ENCODE assay signal across 8 mouse cellular contexts in the genomic region with DNA sequence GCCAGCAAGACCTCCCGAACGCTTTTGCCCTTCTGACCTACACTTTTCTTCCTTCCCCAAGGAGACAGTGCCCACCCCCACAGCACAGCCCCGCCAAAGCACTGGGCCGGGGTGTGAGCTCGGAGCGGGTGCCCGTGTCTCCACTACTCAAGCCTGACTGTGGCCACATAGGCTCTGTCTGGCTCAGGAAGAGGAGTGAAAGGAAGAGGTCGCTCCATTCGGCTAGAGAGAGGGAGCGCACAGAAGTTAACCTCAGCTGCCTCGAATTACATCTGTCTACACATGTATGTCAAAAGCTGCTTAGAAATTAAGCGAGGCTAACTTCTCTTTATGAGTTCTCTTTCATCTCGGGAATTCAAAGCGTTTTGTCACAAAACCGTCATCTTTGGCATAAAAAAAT.
DNase-seq lines count a peak whose midpoint lies in the region; ATAC-seq and TF ChIP-seq lines count a peak whose summit lies in the region.

No protein-coding gene starts in this region.

- peak overlapping the region; percentile 36 for H3K4me2 ChIP-seq in embryonic facial prominence, embryonic 11.5 days (ENCODE audit: low read depth, low read length)
- H3K4me2 ChIP-seq in heart, embryonic 14.5 days (ENCODE audit: low read length), result peak overlapping the region; percentile 73
- peak overlapping the region; percentile 63 for H3K4me2 ChIP-seq in limb, embryonic 12.5 days
- peak overlapping the region; percentile 50 for H3K4me2 ChIP-seq in midbrain, embryonic 14.5 days (ENCODE audit: low read length)

- no peaks in the 10 kb centered on the region for H3K36me3 ChIP-seq in spleen, adult 2 months (ENCODE audit: control insufficient read depth, insufficient read depth, low read length)
- H3K36me3 ChIP-seq in embryonic facial prominence, embryonic 11.5 days (replicated peaks; ENCODE audit: control insufficient read depth, insufficient read depth, low read depth, low read length), result no peaks in the 10 kb centered on the region
- no peaks in the 10 kb centered on the region for H3K36me3 ChIP-seq in heart, embryonic 14.5 days (ENCODE audit: control insufficient read depth, insufficient read depth, low read length)
- H3K36me3 ChIP-seq in limb, embryonic 12.5 days, result no peaks in the 10 kb centered on the region
- no peaks in the 10 kb centered on the region for H3K36me3 ChIP-seq in midbrain, embryonic 14.5 days (ENCODE audit: control insufficient read depth, insufficient read depth, low read length)

- WGBS in spleen, adult 2 months, result 8% methylated on average over 15 of the region's 15 CpGs
- WGBS in embryonic facial prominence, embryonic 11.5 days, result under 1% methylated on average over 15 of the region's 15 CpGs
- WGBS in heart, embryonic 14.5 days, result 2% methylated on average over 15 of the region's 15 CpGs
- under 1% methylated on average over 15 of the region's 15 CpGs for WGBS in limb, embryonic 12.5 days
- 1% methylated on average over 15 of the region's 15 CpGs for WGBS in midbrain, embryonic 14.5 days

- H3K4me3 ChIP-seq in spleen, adult 2 months (ENCODE audit: extremely low read depth, insufficient read depth, insufficient read length), result peak overlapping the region; percentile 43; the same call in 1 of the 2 replicates
- no peak overlapping the region for H3K4me3 ChIP-seq in embryonic facial prominence, embryonic 11.5 days (ENCODE audit: low read depth, low read length)
- H3K4me3 ChIP-seq in heart, embryonic 14.5 days (ENCODE audit: control insufficient read depth in 1 of 2, insufficient read depth in 1 of 2, low read depth in 1 of 2, low read length in 2 of 2), result peak overlapping the region; percentile 23 to 38
- H3K4me3 ChIP-seq in limb, embryonic 12.5 days (replicated peaks), result peak overlapping the region; percentile 29
- H3K4me3 ChIP-seq in midbrain, embryonic 14.5 days (replicated peaks; ENCODE audit: low read depth, low read length), result peak overlapping the region; percentile 14

- H3K9ac ChIP-seq in embryonic facial prominence, embryonic 11.5 days (replicated peaks; ENCODE audit: low read length), result no peak overlapping the region
- H3K9ac ChIP-seq in heart, embryonic 14.5 days (ENCODE audit: low read length), result peak overlapping the region; percentile 47
- H3K9ac ChIP-seq in limb, embryonic 12.5 days (replicated peaks), result no peak overlapping the region
- no peak overlapping the region for H3K9ac ChIP-seq in midbrain, embryonic 14.5 days (replicated peaks; ENCODE audit: low read length)

- peak; percentile 74; the same call in 1 of the 2 replicates for ATAC-seq in embryonic facial prominence, embryonic 11.5 days (replicated peaks; ENCODE audit: insufficient number of reproducible peaks, low FRiP score, low TSS enrichment, low read depth)
- no peak for ATAC-seq in heart, embryonic 14.5 days (ENCODE audit: insufficient number of reproducible peaks, insufficient read depth, low FRiP score, low read depth)
- ATAC-seq in limb, embryonic 12.5 days (ENCODE audit: insufficient number of reproducible peaks, insufficient read depth, low FRiP score, low TSS enrichment, low read depth), result 0 out of 2 replicates have a peak, but pooled peaks have one; percentile 58
- peak; percentile 39; the same call in 1 of the 2 replicates for ATAC-seq in midbrain, embryonic 14.5 days (ENCODE audit: low FRiP score, low TSS enrichment)

- peaks cover 3% of the 10 kb centered on the region; the same call in 1 of the 2 replicates for H3K4me1 ChIP-seq in spleen, adult 2 months (ENCODE audit: control insufficient read depth, insufficient read depth, insufficient read length)
- H3K4me1 ChIP-seq in embryonic facial prominence, embryonic 11.5 days (ENCODE audit: control insufficient read depth, insufficient read depth, low read length), result no peaks in the 10 kb centered on the region; the same call in 1 of the 2 replicates
- peaks cover 4 to 6% of the 10 kb centered on the region in 2 experiments for H3K4me1 ChIP-seq in heart, embryonic 14.5 days (ENCODE audit: control insufficient read depth in 2 of 2, insufficient read depth in 2 of 2, low read length in 2 of 2)
- H3K4me1 ChIP-seq in limb, embryonic 12.5 days (replicated peaks), result peaks cover 23% of the 10 kb centered on the region; the same call in 1 of the 2 replicates
- peaks cover 14% of the 10 kb centered on the region for H3K4me1 ChIP-seq in midbrain, embryonic 14.5 days (ENCODE audit: control insufficient read depth, insufficient read depth, low read length)

- no peak for TF ChIP-seq POLR2A in spleen, adult 2 months (IDR thresholded peaks at IDR 0.05; ENCODE audit: low read depth, low read length)

- no peak for TF ChIP-seq CTCF in spleen, adult 2 months (IDR thresholded peaks at IDR 0.05; ENCODE audit: extremely low read depth, insufficient read depth, insufficient read length, insufficient replicate concordance)

- no peaks in the 10 kb centered on the region for H3K9me3 ChIP-seq in embryonic facial prominence, embryonic 11.5 days (replicated peaks; ENCODE audit: control insufficient read depth, low read length)
- H3K9me3 ChIP-seq in heart, embryonic 14.5 days (ENCODE audit: control insufficient read depth, low read length), result no peaks in the 10 kb centered on the region
- no peaks in the 10 kb centered on the region for H3K9me3 ChIP-seq in limb, embryonic 12.5 days
- no peaks in the 10 kb centered on the region for H3K9me3 ChIP-seq in midbrain, embryonic 14.5 days (ENCODE audit: control insufficient read depth, low read length)

- no peak overlapping the region for H3K27ac ChIP-seq in spleen, adult 2 months (ENCODE audit: insufficient read depth, low read length)
- H3K27ac ChIP-seq in embryonic facial prominence, embryonic 11.5 days (replicated peaks; ENCODE audit: low read depth, low read length), result no peak overlapping the region
- H3K27ac ChIP-seq in heart, embryonic 14.5 days (replicated peaks in 1 of 2; ENCODE audit: control insufficient read depth in 1 of 2, insufficient read depth in 1 of 2, low read depth in 2 of 2, low read length in 2 of 2), result no peak overlapping the region
- no peak overlapping the region for H3K27ac ChIP-seq in limb, embryonic 12.5 days
- no peak overlapping the region for H3K27ac ChIP-seq in midbrain, embryonic 14.5 days (replicated peaks; ENCODE audit: low read depth, low read length)

- peak in 1 of 2 experiments; percentile 15 for DNase-seq in spleen, adult 2 months (ENCODE audit: low read depth in 1 of 2, low spot score in 2 of 2)
- DNase-seq in spleen, postnatal 14 days (ENCODE audit: low spot score in 2 of 2), result no peak
- DNase-seq in embryonic facial prominence, embryonic 11.5 days (ENCODE audit: low spot score), result peak; percentile 68
- peak; percentile 58 for DNase-seq in midbrain, embryonic 14.5 days
- peak; percentile 5 to 22 for DNase-seq in thymus, postnatal 10 days (ENCODE audit: low spot score in 2 of 2)
- no peak for DNase-seq in testis, postnatal 10 days (ENCODE audit: low spot score)

- no peaks in the 10 kb centered on the region for H3K27me3 ChIP-seq in spleen, adult 2 months (ENCODE audit: control insufficient read depth, insufficient read depth, low read length)
- no peaks in the 10 kb centered on the region for H3K27me3 ChIP-seq in embryonic facial prominence, embryonic 11.5 days (ENCODE audit: control insufficient read depth, insufficient read depth, low read length)
- H3K27me3 ChIP-seq in heart, embryonic 14.5 days (ENCODE audit: control insufficient read depth, insufficient read depth, low read length), result no peaks in the 10 kb centered on the region
- H3K27me3 ChIP-seq in limb, embryonic 12.5 days, result peaks cover 4% of the 10 kb centered on the region; the same call in 1 of the 2 replicates
- no peaks in the 10 kb centered on the region for H3K27me3 ChIP-seq in midbrain, embryonic 14.5 days (ENCODE audit: control insufficient read depth, insufficient read depth, low read length)

Comparison
In these comparisons a context has a peak if more than half of its experiments do, and no peak if none do; other contexts are left out.
1. DNase-seq: peak in embryonic facial prominence, embryonic 11.5 days (single experiment), midbrain, embryonic 14.5 days (single experiment) and thymus, postnatal 10 days (2 of 2); none in spleen, postnatal 14 days (0 of 2) and testis, postnatal 10 days (single experiment).
2. Peak in every context shown above with its lines, with median percentiles within 50 percentile points of each other: H3K4me2 ChIP-seq.